Mouse (Mus musculus): ENCODE measurements at regions not wholly inside any gene's neighbourhood (a gene's known extent, or its start where the extent isn't known, plus 50 kb on each side); places are given as distances from the start of the nearest gene placed in this dataset.
"Not testable (repeated sequence)": the region's sequence is repeated elsewhere in the genome, so short reads cannot be mapped to it uniquely, and the experiment has no call there.

GRCm38 (mm10) chr6:25101761-25102160 lies 145.7 kb upstream of the Tmem229a start:
- no peak for DNase-seq

DNA sequence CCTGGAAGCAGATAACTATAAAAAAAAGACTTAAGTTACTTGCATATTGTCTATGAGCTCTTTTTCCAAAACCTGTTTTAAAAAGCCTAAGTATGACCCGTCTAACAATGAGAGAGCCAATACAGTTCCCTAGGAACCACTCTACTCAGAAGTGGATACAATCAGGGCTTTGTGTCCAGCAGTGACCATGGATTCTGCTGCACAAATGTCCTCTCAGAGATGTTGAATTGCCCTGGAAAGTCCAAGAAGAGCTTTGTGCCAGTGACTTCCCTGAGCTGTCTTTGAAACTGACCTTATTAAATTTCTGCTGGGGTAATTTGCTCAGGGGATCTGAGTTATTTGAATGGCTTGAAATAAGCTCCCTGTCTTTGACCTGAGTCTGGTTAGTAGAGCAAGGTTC lies 131.1 kb upstream of the Tmem229a start:
- no peak for DNase-seq

DNA sequence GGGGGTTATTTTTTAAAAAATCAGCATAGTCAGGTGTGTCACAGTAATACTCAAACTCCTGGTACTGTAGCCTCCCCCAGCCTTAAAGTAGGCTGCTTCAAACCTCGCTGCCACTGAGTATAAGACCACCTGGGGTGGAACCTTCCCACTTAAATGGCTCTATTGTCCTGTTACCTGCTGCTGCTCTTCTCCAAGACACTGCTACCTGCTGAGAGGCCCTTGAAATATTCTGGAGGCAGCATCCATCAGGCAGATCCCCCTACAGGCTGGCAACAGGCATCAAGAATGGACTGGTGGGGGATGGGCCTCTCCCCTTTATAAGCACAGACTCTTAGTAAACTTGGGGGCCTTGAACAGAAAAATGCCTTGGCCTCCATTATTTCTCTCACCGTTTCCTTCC lies 129.8 kb upstream of the Tmem229a start:
- no peak for DNase-seq

- DNase-seq, result not testable (repeated sequence)
These were observed 129.2 kb upstream of the Tmem229a start for GRCm38 (mm10) chr6:25085296-25085695.

- DNase-seq, result no peak
These were observed 109.8 kb upstream of the Tmem229a start for GRCm38 (mm10) chr6:25065913-25066312.

DNA sequence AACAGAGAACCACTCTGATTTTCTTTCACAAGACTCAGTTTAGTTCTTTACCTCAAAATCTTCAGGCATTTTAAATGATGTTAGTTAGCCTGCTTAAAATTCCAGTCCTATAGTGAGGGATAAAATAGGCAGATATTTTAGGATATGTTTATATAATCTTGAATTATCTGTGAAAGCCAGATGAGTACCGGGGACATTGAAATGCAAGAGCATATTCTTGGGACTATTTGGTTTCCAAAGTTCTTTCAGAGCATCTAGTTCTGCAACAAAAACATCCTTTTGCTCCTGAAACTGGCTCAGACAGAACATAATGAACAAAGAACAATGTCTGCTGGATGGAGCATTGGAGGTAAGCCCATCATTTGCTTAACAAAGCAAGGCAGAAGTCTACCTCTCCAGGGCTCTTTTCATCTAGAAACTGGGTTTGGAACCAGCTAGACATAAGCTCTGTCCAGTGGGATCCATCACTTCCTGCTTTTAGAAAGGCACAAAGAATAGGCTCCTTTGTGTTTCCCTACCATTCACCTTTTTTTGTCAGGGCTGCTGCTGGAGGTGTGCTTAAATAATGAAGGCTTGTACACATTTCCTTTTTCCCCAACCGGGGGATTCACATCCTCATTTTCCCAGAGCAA lies 76.9 kb upstream of the Tmem229a start:
- no peak for DNase-seq

DNA sequence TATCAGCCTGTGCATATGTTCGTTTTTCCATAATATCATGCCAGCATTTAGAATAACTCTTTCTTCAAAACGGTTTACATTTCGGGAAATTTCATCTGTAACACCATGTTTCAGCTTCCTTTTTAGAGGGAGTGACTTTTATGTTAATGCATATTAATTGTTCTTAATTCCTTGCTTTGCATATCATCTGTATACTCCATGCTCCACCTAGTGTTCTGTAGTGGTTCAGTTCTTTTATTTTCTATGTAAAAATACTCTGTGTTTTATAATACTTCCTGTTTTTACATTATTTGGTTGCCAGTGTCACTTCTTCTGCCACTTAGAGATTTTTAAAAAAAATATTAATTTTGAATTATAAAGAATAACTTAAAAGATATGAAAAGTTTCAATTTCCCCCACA lies 70.9 kb upstream of the Tmem229a start:
- DNase-seq, result peak in 1 of 2 experiments; percentile 2

DNA sequence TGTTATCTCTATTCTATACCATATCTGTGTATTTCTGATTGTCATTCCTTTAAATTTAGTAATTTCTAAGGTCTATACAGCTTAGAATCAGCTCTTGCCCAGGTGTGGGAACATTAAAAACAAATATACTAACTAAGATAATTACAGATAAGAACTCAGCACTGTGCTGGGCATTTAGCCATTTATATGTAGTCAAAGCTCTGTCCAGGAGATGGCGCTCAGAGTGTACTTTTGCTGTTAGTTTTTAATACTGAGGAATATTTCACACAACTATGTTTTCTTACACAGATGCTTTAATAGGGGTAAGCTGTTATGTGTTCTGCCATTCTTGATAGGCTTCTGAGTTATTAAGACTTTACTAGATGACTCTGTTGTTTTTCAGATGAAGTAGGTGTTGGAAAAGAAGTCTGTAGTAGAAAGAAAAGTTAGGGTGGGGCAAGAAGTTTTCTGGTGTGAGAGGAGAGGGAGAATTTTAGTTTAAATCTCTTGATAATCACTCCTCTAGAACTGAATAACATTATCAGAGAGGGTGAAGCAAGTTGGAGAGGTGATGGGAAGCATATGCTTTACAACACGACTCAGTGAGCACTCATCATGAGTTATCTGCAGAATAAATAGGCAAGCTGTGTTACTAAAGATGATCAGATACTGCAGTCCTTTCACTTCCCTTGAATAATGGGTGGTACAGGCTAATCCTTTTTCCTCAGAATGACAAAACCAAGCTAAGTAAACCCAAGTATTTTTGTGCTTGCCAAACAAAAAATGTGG lies 64.1 kb upstream of the Tmem229a start:
- DNase-seq, result peak in 1 of 2 experiments; percentile 12

- DNase-seq, result no peak
These were observed 57.1 kb upstream of the Tmem229a start for GRCm38 (mm10) chr6:25013288-25013606.

DNA sequence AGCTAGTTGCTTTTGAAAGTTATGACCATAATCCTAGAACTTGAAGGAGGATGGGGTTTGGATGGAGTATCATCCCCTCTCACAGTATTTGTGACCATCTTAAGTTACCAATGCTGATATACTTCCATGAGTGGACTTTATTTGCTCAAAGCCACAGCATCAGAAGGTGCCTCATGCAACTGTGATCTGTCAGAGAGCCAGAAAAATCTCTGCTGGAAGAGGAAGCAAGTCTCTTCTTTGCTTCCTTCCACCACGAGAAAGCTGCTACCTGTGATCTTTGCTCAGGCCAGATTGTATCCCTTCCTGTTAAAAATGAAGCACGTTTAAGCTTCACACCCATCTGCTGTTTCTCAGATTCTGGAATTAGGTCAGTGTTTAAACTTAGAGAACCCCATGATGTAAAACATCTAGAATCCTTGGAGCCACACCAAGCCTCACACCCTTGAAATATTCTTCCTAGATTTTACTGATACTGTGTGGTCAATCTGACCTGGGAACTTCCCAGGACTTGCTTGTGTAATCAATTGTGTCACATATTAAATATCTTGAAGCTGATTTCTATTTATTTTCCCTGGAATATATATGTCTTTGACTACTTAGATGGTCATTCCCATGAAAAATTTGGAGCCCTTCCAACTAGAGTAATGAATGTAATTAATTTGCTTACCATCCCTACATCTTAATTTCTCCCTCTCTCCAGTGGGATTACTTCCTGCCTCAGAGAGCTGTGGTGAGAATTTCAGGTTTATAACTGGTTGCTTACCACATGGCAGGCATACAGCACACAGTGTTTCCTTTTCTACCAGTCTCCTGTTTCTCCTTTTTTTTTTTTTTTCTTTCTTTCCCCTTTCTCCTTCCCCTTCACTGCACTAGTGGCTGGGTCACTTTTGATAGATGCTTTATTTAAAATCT lies 56.5 kb upstream of the Tmem229a start:
- no peak for DNase-seq

- DNase-seq, result not testable (repeated sequence)
These were observed 52.8 kb upstream of the Tmem229a start for GRCm38 (mm10) chr6:25008856-25009255.

All from kidney, adult 8-10 months (tissue).